Mouse (Mus musculus): ENCODE results near the gene Adck2. TPM values are rescaled to one million over a fixed set of nuclear protein-coding genes. Genes with fewer than 3 reads are reported as not detected.
A peak's percentile ranks its signal among the peaks of the same experiment; 100 is the strongest.

Gene Adck2
- polyA plus RNA-seq, 1 experiment from 2014 or later: 25.8 TPM

DNA sequence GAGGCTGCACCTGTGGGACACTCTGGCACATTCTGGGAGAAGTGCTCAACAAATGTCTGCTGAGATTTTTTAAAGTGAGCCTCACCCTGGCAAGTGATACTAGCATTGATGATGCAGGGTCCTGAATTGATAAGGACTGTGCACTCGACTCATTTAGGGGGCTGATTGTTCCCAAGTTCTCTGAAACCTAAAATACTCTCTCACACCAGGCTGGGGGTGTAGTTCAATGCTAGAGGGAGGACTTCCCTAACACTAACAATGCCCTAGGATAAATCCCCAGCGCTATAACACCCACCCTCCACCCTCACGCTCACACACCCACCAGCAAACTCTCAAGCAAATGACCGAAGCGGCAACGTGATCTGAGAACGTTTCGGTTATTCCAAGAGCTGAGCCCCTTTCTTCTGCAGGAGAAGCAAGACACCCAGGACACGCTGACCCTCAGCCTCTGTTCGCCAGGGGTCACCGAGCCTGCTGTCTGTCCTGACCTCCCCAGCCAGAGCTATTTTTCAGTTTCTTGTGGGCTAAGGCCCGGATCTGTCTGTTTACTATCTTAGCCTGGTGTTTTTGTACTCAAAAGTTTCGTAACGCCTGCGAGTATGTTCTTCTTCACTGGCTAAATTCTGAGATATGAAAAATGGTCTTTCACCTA is 29.8 kb upstream of the Adck2 start:
- Histone ChIP-seq H3K9me3 (replicated peaks; ENCODE audit: low read length) (no peaks in the 10 kb centered on the region), H3K27ac (peak overlapping the region; percentile 88), H3K36me3 (ENCODE audit: insufficient read depth, low read length) (0 out of 2 replicates have a peak, but pooled peaks cover 1% of the 10 kb centered on the region), H3K4me1 (replicated peaks; ENCODE audit: insufficient read depth, low read length) (peaks cover 46% of the 10 kb centered on the region), H3K9ac (ENCODE audit: low read depth, low read length) (no peak overlapping the region), H3K27me3 (ENCODE audit: insufficient read depth, low read length) (no peaks in the 10 kb centered on the region), H3K4me3 (replicated peaks; ENCODE audit: low read depth, low read length) (no peak overlapping the region), H3K4me2 (ENCODE audit: low read length) (no peak overlapping the region)
- ATAC-seq (replicated peaks; ENCODE audit: low FRiP score, low read depth) (no peak), DNase-seq (ENCODE audit: low spot score) (no peak)
- WGBS: 35% methylated on average over 15 of the region's 15 CpGs
- TF ChIP-seq CTCF (IDR thresholded peaks at IDR 0.05; ENCODE audit: low read depth): no peak

DNA sequence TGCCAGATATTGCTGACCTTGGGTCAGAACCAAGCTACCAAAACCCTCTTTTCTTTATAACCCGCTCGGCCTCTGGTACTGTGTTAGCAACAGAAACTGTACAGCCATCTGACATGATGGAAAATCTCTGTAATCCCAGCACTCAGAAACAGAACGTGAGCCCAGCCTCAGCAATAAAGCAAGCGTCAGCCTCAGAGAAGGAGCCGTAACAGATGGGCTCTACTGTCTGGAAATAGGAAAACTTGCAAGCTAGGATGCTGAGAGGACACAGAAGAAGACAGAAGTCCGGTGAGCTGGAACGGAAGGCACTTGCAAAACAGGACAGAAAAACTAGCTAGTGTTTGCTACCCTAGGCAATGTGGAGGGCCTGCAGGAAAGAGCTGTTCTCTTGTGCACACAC is 28.2 kb upstream of the Adck2 start:
- DNase-seq (ENCODE audit: low spot score) (no peak), ATAC-seq (replicated peaks; ENCODE audit: low FRiP score, low read depth) (no peak)
- Histone ChIP-seq H3K36me3 (ENCODE audit: insufficient read depth, low read length) (0 out of 2 replicates have a peak, but pooled peaks cover 4% of the 10 kb centered on the region), H3K4me3 (replicated peaks; ENCODE audit: low read depth, low read length) (no peak overlapping the region), H3K27me3 (ENCODE audit: insufficient read depth, low read length) (no peaks in the 10 kb centered on the region), H3K27ac (no peak overlapping the region), H3K9me3 (replicated peaks; ENCODE audit: low read length) (no peaks in the 10 kb centered on the region), H3K4me1 (replicated peaks; ENCODE audit: insufficient read depth, low read length) (peaks cover 34% of the 10 kb centered on the region), H3K4me2 (ENCODE audit: low read length) (no peak overlapping the region), H3K9ac (ENCODE audit: low read depth, low read length) (no peak overlapping the region)
- TF ChIP-seq CTCF (IDR thresholded peaks at IDR 0.05; ENCODE audit: low read depth): no peak
- WGBS: 81% methylated on average over 7 of the region's 7 CpGs

GRCm38 (mm10) chr6:39548030-39548429 is 25.6 kb upstream of the Adck2 start:
- ATAC-seq (replicated peaks; ENCODE audit: low FRiP score, low read depth) (no peak), DNase-seq (ENCODE audit: low spot score) (no peak)
- no peak overlapping the region for H3K4me3 ChIP-seq (replicated peaks; ENCODE audit: low read depth, low read length)
- H3K9ac ChIP-seq (ENCODE audit: low read depth, low read length): no peak overlapping the region
- H3K36me3 ChIP-seq (ENCODE audit: insufficient read depth, low read length): 0 out of 2 replicates have a peak, but pooled peaks cover 4% of the 10 kb centered on the region
- H3K4me2 ChIP-seq (ENCODE audit: low read length): no peak overlapping the region
- no peaks in the 10 kb centered on the region for H3K27me3 ChIP-seq (ENCODE audit: insufficient read depth, low read length)
- H3K9me3 ChIP-seq (replicated peaks; ENCODE audit: low read length): no peaks in the 10 kb centered on the region
- 68% methylated on average over 5 of the region's 5 CpGs for WGBS
- H3K4me1 ChIP-seq (replicated peaks; ENCODE audit: insufficient read depth, low read length): peaks cover 29% of the 10 kb centered on the region
- TF ChIP-seq CTCF (IDR thresholded peaks at IDR 0.05; ENCODE audit: low read depth): no peak
- H3K27ac ChIP-seq: no peak overlapping the region

DNA sequence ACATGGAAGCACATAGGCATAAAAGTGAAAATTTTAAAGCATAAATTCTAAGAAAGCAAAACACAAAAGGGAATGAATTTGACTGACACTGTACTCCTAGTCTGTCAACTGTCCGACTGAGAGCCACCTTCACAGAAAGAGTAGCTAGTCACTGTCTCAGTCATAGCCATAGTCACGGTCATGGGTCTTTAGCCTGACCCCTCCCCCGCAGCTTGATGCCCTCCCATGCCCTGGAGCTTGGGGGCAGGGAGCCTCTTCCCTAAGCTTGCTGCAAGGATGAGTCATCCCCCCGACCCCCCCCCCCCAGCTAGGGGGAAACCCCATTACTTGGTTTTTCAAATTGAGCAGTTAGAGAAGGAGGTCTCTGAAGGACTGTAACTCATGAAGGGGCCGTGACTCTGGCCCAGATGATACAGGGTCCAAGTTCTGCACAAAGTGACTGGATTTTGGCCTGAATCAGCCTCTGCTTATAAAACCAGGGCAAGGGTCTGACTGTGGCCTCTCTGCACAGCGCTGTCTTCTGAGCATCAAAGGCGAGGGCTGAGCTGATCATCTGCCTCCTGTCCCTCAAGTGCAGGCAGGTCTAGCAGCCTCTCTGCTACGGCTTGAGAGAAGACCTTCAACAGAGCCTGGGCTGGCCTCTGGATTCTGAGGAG is 21.6 kb upstream of the Adck2 start:
- DNase-seq (ENCODE audit: low spot score): no peak
- no peak for TF ChIP-seq CTCF (IDR thresholded peaks at IDR 0.05; ENCODE audit: low read depth)
- Histone ChIP-seq H3K9me3 (replicated peaks; ENCODE audit: low read length) (no peaks in the 10 kb centered on the region), H3K27me3 (ENCODE audit: insufficient read depth, low read length) (no peaks in the 10 kb centered on the region), H3K4me2 (ENCODE audit: low read length) (no peak overlapping the region), H3K36me3 (ENCODE audit: insufficient read depth, low read length) (0 out of 2 replicates have a peak, but pooled peaks cover 4% of the 10 kb centered on the region), H3K9ac (ENCODE audit: low read depth, low read length) (no peak overlapping the region), H3K4me3 (replicated peaks; ENCODE audit: low read depth, low read length) (no peak overlapping the region), H3K4me1 (replicated peaks; ENCODE audit: insufficient read depth, low read length) (peaks cover 22% of the 10 kb centered on the region), H3K27ac (no peak overlapping the region)
- WGBS: 36% methylated on average over 8 of the region's 8 CpGs
- ATAC-seq (replicated peaks; ENCODE audit: low FRiP score, low read depth): peak; percentile 71

- Histone ChIP-seq H3K9ac (ENCODE audit: low read depth, low read length) (no peak overlapping the region), H3K9me3 (replicated peaks; ENCODE audit: low read length) (no peaks in the 10 kb centered on the region), H3K27me3 (ENCODE audit: insufficient read depth, low read length) (no peaks in the 10 kb centered on the region), H3K36me3 (ENCODE audit: insufficient read depth, low read length) (no peaks in the 10 kb centered on the region), H3K27ac (0 out of 2 replicates have a peak overlapping the region, but pooled peaks have one; percentile 13), H3K4me2 (ENCODE audit: low read length) (peak overlapping the region; percentile 73), H3K4me3 (replicated peaks; ENCODE audit: low read depth, low read length) (no peak overlapping the region), H3K4me1 (replicated peaks; ENCODE audit: insufficient read depth, low read length) (peaks cover 18% of the 10 kb centered on the region)
- ATAC-seq (replicated peaks; ENCODE audit: low FRiP score, low read depth) (no peak), DNase-seq (ENCODE audit: low spot score) (no peak)
- no peak for TF ChIP-seq CTCF (IDR thresholded peaks at IDR 0.05; ENCODE audit: low read depth)
- 58% methylated on average over 12 of the region's 12 CpGs for WGBS
Observed at GRCm38 (mm10) chr6:39554888-39555647, 18.6 kb upstream of the Adck2 start.

DNA sequence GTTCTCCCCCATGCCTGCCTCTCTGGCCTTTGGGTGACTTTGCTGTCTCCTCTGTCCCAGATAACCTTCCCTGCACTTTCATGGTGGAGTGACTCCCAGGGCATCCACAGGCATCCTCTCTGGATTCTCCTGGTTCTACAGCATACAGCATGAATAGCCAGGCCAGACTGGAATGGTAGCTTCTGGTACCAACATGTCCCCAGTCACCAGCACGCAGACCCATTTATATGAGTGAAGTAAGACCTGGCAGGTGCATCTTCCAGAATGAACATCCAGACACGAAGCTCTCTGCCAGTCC is 18.1 kb upstream of the Adck2 start:
- Histone ChIP-seq H3K27ac (0 out of 2 replicates have a peak overlapping the region, but pooled peaks have one; percentile 13), H3K36me3 (ENCODE audit: insufficient read depth, low read length) (no peaks in the 10 kb centered on the region), H3K4me1 (replicated peaks; ENCODE audit: insufficient read depth, low read length) (peaks cover 18% of the 10 kb centered on the region), H3K9ac (ENCODE audit: low read depth, low read length) (no peak overlapping the region), H3K4me3 (replicated peaks; ENCODE audit: low read depth, low read length) (no peak overlapping the region), H3K27me3 (ENCODE audit: insufficient read depth, low read length) (no peaks in the 10 kb centered on the region), H3K4me2 (ENCODE audit: low read length) (peak overlapping the region; percentile 73), H3K9me3 (replicated peaks; ENCODE audit: low read length) (no peaks in the 10 kb centered on the region)
- no peak for ATAC-seq (replicated peaks; ENCODE audit: low FRiP score, low read depth)
- no peak for DNase-seq (ENCODE audit: low spot score)
- no peak for TF ChIP-seq CTCF (IDR thresholded peaks at IDR 0.05; ENCODE audit: low read depth)
- 83% methylated on average over 2 of the region's 2 CpGs for WGBS

Measured in kidney, postnatal 0 days (tissue).